Mouse (Mus musculus) liver, postnatal 0 days (tissue): Measurements from ENCODE around the gene Epha5. TPM values are rescaled to one million over a fixed set of nuclear protein-coding genes. Genes with fewer than 3 reads are reported as not detected.

Source experiments
- ATAC-seq: fragments of 200-750 bp; cut with Nextera tagmentation; 2 replicates; pipeline ENCODE4 v1.8.0; 2017; ENCODE audit warnings: mild to moderate bottlenecking, moderate library complexity
- DNase-seq: peaks from one replicate; pipeline ENCODE4 v3.0.0-alpha.2; 2016
- H3K27ac ChIP-seq: fragments of 300-500 bp; sonication (generic); 2 replicates; pipeline ENCODE4 v1.5.1; 2014; ENCODE audit warnings: antibody characterized with exemption, moderate library complexity, mild to moderate bottlenecking, low read depth
- H3K27me3 ChIP-seq: fragments of 300-500 bp; sonication (generic); 2 replicates; pipeline ENCODE4 v1.6.1; 2014; ENCODE audit warnings: low read length, control low read depth, mixed read lengths; ENCODE audit not compliant: insufficient read depth
- H3K36me3 ChIP-seq: fragments of 300-500 bp; sonication (generic); replicated peaks from 2 replicates; pipeline ENCODE4 v1.6.1; 2014; ENCODE audit warnings: mild to moderate bottlenecking, control low read depth, low read length, moderate library complexity, mixed read lengths; ENCODE audit not compliant: insufficient read depth
- H3K4me1 ChIP-seq: fragments of 300-500 bp; sonication (generic); 2 replicates; pipeline ENCODE4 v1.6.1; 2014; ENCODE audit warnings: antibody characterized with exemption, mild to moderate bottlenecking, control low read depth; ENCODE audit not compliant: insufficient read depth
- H3K4me2 ChIP-seq: fragments of 300-500 bp; sonication (generic); 2 replicates; pipeline ENCODE4 v1.6.1; 2014; ENCODE audit warnings: low read depth, mild to moderate bottlenecking, low read length, moderate library complexity, mixed read lengths
- H3K4me3 ChIP-seq: fragments of 300-500 bp; sonication (generic); 2 replicates; pipeline ENCODE4 v1.5.1; 2014; ENCODE audit warnings: low read depth, low read length
- H3K9ac ChIP-seq: fragments of 300-500 bp; sonication (generic); replicated peaks from 2 replicates; pipeline ENCODE4 v1.6.1; 2014; ENCODE audit warnings: mild to moderate bottlenecking, moderate library complexity
- H3K9me3 ChIP-seq: fragments of 300-500 bp; sonication (generic); 2 replicates; pipeline ENCODE4 v1.6.1; 2016; ENCODE audit warnings: mild to moderate bottlenecking, control low read depth, low read length, mixed read lengths
- CTCF ChIP-seq: sonication (generic); IDR thresholded peaks from 2 replicates; pipeline ENCODE4 v1.5.1; 2016; ENCODE audit warnings: antibody characterized with exemption, low read depth
- EP300 ChIP-seq: IDR thresholded peaks from 2 replicates; pipeline ENCODE4 v1.6.1; 2016; ENCODE audit warnings: antibody characterized with exemption, low read depth, mild to moderate bottlenecking
- WGBS: fragments of 180-500 bp; shearing (Covaris S2); extraction: QIAGEN DNeasy Blood & Tissue Kit; methylation state at CpG from one replicate; pipeline ENCODE4 v1.1.7; 2014; ENCODE audit not compliant: insufficient replicate concordance; 5-methylcytosine and 5-hydroxymethylcytosine counted together
- polyA plus RNA-seq: library from polyadenylated mRNA; unstranded; fragments of >200 nt; fragmentation: Nextera tagmentation; extraction: Ambion mirVana; gene quantifications from 2 replicates; pipeline ENCODE4 v1.2.1, GENCODE M21; 2015

Gene Epha5
- polyA plus RNA-seq, 1 experiment from 2014 or later = not detected

DNA sequence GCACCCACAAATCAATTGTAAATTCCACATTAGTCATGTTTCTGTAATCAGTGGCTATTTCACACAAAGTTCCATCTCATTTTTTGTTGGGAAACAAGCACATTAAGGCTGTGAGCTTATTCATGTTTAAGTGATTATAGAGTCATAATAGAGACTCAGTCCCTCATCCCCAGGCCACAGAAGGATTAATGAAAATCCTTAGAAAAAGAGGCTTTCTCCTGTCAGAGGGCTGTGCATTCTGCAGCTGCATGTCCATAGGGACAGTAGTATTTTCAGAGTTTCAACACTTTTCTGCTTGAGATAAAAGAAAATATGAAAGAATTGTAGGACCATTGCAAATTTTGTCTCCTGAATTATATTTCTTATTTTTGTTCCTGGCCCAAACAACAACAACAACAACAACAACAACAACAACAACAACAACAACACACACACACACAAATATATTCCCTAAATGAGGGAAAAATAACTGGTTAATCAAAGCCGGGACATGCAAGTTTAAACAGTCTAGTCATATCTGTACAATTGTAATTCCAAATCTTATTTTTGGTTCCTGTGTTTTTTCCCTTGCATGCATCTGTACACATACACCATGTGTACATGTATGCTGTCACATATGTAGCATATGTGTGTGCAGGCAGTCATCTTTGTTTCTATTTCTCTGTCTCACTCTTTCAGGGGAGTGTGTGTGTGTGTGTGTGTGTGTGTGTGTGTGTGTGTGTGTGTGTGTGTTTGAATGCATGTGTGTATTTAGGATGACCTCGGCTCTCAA, 70.3 kb downstream of the Epha5 start:
- 64% methylated on average over 2 of the region's 2 CpGs for WGBS
- Histone ChIP-seq H3K27me3 (no peaks in the 10 kb centered on the region), H3K27ac (no peak overlapping the region), H3K4me2 (no peak overlapping the region), H3K4me1 (no peaks in the 10 kb centered on the region), H3K4me3 (no peak overlapping the region), H3K9me3 (no peaks in the 10 kb centered on the region), H3K36me3 (no peaks in the 10 kb centered on the region), H3K9ac (no peak overlapping the region)
- DNase-seq = no peak
- no peak for ATAC-seq
- TF ChIP-seq CTCF = no peak
- no peak for TF ChIP-seq EP300

DNA sequence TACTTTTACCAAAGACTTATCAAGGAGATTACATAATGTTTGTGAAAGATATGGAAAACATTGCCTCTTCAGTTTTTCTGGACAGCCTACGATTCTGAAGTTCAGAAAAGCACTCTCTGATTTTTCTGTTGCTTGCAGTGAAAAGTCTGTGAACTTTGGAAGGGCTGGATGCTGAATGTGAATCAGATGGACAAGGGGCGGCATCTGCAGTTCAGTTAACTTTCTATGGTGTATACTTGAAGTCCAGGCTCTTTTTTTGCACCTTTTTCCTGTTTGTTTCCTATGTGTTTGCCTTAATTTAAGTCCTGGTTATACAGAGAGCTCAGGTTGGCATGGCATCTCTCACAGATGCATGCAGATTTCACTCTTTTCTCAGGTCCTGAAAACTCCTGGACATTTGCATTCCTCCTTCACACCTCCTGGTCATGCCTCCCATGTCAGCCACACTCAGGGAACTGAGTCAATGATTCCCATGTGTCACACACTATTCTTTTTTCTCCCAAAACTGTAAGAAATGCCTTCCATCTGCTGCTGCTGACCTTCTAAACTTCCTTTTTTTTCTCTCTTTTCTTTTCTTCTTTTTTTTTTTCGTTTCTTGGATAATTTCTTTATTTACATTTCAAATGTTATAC, 81.2 kb downstream of the Epha5 start:
- Histone ChIP-seq H3K27me3 (no peaks in the 10 kb centered on the region), H3K36me3 (no peaks in the 10 kb centered on the region), H3K4me1 (no peaks in the 10 kb centered on the region), H3K4me3 (no peak overlapping the region), H3K9ac (no peak overlapping the region), H3K27ac (no peak overlapping the region), H3K9me3 (no peaks in the 10 kb centered on the region), H3K4me2 (no peak overlapping the region)
- DNase-seq (no peak), ATAC-seq (no peak)
- WGBS = 63% methylated on average over 3 of the region's 3 CpGs
- TF ChIP-seq EP300 (no peak), CTCF (no peak)

DNA sequence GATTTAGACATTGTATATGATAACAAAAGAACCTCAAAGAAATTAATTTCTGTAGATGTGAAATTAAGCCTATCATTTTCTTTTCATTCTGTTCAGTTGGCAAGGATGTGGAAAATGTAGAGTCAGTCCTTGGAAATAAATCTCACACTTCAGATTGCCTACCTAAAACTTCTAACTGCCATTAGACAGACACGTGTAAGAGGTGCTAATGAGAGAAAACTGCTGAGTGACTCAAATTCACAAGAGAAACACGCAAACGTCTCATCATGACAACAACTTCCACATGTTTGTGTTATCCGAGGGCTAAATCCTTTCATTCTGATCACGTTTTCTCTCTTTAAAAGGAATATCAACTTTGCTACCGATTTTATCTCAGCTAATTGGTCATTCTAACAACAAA, 82.7 kb downstream of the Epha5 start:
- H3K27ac ChIP-seq = no peak overlapping the region
- no peaks in the 10 kb centered on the region for H3K27me3 ChIP-seq
- no peak for DNase-seq
- H3K4me3 ChIP-seq = no peak overlapping the region
- WGBS = 73% methylated on average over 6 of the region's 6 CpGs
- no peaks in the 10 kb centered on the region for H3K9me3 ChIP-seq
- H3K4me2 ChIP-seq = no peak overlapping the region
- no peak for ATAC-seq
- H3K4me1 ChIP-seq = no peaks in the 10 kb centered on the region
- TF ChIP-seq CTCF (no peak), EP300 (no peak)
- no peaks in the 10 kb centered on the region for H3K36me3 ChIP-seq
- no peak overlapping the region for H3K9ac ChIP-seq

DNA sequence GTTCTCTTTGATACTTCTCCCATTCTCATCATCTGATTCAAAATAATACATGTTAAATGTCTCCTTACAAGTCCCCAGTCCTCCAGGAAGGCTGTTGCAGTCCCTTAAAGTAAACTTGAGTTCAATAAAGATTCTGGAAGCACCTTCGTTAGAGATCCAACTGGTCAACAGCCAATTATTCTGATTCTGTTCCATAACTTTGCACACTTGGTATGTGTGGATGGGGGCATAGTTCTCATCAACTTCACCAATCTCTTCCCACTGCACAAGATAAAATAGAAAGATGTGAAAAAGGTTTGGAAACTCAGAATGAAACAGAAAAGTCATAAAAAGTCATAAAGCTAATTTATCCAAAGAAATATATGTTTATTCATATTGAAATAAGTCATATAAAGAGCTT, 85.6 kb downstream of the Epha5 start:
- Histone ChIP-seq H3K27me3 (no peaks in the 10 kb centered on the region), H3K4me3 (no peak overlapping the region), H3K4me1 (no peaks in the 10 kb centered on the region), H3K36me3 (no peaks in the 10 kb centered on the region), H3K9me3 (no peaks in the 10 kb centered on the region), H3K9ac (no peak overlapping the region), H3K4me2 (no peak overlapping the region), H3K27ac (no peak overlapping the region)
- 64% methylated on average over 1 of the region's 1 CpGs for WGBS
- TF ChIP-seq CTCF (no peak), EP300 (no peak)
- no peak for ATAC-seq
- DNase-seq = no peak

DNA sequence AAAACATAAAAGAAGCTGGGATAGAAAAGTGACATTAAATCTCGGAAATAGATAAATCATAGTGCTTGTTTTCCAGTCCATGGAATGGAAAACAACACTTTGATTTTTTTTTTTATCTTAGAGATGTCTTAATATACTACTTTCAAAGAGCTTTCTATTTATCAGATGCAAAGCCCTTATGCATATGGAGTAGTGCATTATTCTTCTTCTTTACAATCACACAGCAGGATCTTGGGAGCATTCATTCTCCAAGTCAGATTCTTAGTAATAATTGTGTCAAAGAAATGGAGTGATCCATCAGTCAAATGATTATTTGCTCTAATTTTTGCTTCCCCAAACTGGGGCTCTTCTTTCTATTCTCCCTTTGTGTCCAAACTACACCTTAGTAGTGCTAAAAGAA, 96.6 kb downstream of the Epha5 start:
- 69% methylated on average over 1 of the region's 1 CpGs for WGBS
- no peak for DNase-seq
- H3K4me2 ChIP-seq = no peak overlapping the region
- no peaks in the 10 kb centered on the region for H3K27me3 ChIP-seq
- H3K4me1 ChIP-seq = no peaks in the 10 kb centered on the region
- H3K9ac ChIP-seq = no peak overlapping the region
- no peak overlapping the region for H3K27ac ChIP-seq
- H3K4me3 ChIP-seq = no peak overlapping the region
- H3K9me3 ChIP-seq = no peaks in the 10 kb centered on the region
- H3K36me3 ChIP-seq = no peaks in the 10 kb centered on the region
- no peak for ATAC-seq
- TF ChIP-seq CTCF (no peak), EP300 (no peak)

DNA sequence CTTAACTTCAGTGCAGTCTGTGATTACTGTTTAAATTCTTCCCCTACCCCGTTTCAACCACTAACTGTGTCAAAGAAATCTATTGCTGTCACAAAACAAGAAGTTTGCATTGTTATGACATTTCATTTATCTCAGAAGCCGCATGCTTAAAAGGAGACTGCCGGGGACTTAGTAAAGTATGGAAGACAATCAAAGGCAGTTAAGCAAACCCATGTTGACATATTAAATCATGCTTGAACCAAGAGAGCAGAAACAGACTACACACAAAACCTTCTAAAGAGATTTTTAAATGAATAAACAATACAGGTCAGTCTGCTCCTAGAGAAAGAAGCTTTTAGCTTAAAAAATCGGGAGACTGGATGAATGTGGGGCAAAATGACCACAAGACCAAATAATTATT, 97.0 kb downstream of the Epha5 start:
- H3K4me3 ChIP-seq = no peak overlapping the region
- no peaks in the 10 kb centered on the region for H3K9me3 ChIP-seq
- no peak overlapping the region for H3K9ac ChIP-seq
- H3K4me1 ChIP-seq = no peaks in the 10 kb centered on the region
- H3K27me3 ChIP-seq = no peaks in the 10 kb centered on the region
- 61% methylated on average over 4 of the region's 4 CpGs for WGBS
- H3K4me2 ChIP-seq = no peak overlapping the region
- DNase-seq = no peak
- no peak for ATAC-seq
- TF ChIP-seq EP300 (no peak), CTCF (no peak)
- no peak overlapping the region for H3K27ac ChIP-seq
- H3K36me3 ChIP-seq = no peaks in the 10 kb centered on the region
